Mouse (Mus musculus): Measurements from ENCODE around the gene Adora1.

DNA sequence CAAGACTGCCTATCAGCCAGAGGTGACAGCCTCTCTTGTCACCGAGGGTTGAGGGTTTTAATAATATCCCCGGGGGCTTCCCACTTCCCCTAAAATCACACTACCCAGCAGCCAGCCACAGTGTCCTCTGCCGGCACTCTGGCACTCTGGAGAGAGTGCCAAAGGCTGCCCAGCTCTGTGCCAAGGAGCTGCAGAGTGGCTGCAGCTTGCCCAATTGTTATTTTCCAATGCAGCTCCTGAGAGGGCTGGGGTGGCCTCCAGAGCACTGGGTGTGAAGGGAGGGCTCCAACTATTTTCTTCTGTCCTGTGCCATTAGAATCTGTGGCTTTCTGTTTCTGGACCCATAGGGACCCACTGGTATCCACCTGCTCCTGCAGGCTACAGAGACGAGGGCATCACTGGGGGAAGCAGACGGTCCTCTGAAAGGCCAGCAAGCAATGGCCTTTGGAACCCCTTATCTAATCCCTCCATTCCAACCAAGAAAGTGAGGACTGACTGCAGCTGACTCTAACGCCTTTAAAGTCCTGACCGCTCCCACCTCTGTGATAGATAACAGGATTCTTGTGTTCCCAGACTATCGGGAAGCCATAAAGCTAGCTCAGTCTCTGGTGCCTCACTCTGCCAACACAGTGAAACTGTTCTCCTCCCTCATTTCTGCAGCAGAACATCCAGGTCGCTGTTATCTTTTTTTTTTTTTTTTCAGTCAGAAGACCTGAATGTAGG lies 29.8 kb downstream of the Adora1 start:
- TF ChIP-seq POLR2A (IDR thresholded peaks at IDR 0.05; ENCODE audit: insufficient read length, low read depth) (no peak), MAX (IDR thresholded peaks at IDR 0.05; ENCODE audit: low read depth) (no peak), SRF (IDR thresholded peaks at IDR 0.05; ENCODE audit: control insufficient read depth, insufficient read length, low read depth) (no peak), CEBPB (IDR thresholded peaks at IDR 0.05; ENCODE audit: insufficient read depth, poor library complexity, severe bottlenecking) (no peak), TCF12 (IDR thresholded peaks at IDR 0.05; ENCODE audit: insufficient read depth, poor library complexity, severe bottlenecking) (no peak), USF1 (IDR thresholded peaks at IDR 0.05; ENCODE audit: low read depth) (no peak), REST (IDR thresholded peaks at IDR 0.05; ENCODE audit: insufficient read depth, insufficient read length) (no peak), POLR2AphosphoS2 (IDR thresholded peaks at IDR 0.05; ENCODE audit: insufficient read length, low read depth) (no peak)
